Mouse (Mus musculus) CD4-positive, CD25-positive, alpha-beta regulatory T cell, adult 4 months (primary cell): ENCODE data around the gene Hsd17b14. TPM values are rescaled to one million over a fixed set of nuclear protein-coding genes. Genes with fewer than 3 reads are reported as not detected.
A peak's percentile ranks its signal among the peaks of the same experiment; 100 is the strongest.
"Not testable (repeated sequence)": the region's sequence is repeated elsewhere in the genome, so short reads cannot be mapped to it uniquely, and the experiment has no call there.

Experiments
- ATAC-seq: one replicate; pipeline ENCODE4 v1.8.0; 2017
- polyA plus RNA-seq, 2 experiments: library from polyadenylated mRNA; unstranded; fragments of 100-300 nt; shearing (Covaris generic); gene quantifications; one replicate each; pipeline ENCODE4 v1.2.1; 2017

Gene Hsd17b14
- polyA plus RNA-seq: under 1 TPM; 0.77 to 0.81 TPM

GRCm38 (mm10) chr7:45554744-45555143, at the start of gene Hsd17b14:
Gene Hsd17b14, plus strand, starts transcription at chr7:45554893.
- no peak for ATAC-seq

- no peak for ATAC-seq
Observed at GRCm38 (mm10) chr7:45507583-45507982, 47.1 kb upstream of the Hsd17b14 start.

DNA sequence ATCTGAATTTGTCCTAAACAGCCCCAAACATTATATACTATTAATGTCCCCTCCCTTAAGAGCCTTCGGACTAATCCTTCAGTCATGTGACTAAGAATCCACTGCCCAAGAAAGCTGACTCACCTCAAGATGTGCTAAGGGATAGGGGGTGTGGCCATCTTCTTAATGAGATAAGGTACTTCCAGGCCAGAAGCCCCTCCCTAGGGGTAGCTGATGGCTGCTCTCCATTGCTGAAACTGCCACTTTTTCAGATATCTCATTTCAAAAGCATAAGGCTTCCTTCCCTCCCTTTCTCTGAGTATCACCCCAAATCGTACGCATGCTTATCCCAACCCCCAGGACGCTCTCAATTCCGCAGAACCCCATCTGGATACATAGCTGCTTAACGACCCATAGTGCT, 46.1 kb upstream of the Hsd17b14 start:
- ATAC-seq: no peak

- ATAC-seq: peak; percentile 8
Observed at GRCm38 (mm10) chr7:45509181-45509882, 45.4 kb upstream of the Hsd17b14 start.

DNA sequence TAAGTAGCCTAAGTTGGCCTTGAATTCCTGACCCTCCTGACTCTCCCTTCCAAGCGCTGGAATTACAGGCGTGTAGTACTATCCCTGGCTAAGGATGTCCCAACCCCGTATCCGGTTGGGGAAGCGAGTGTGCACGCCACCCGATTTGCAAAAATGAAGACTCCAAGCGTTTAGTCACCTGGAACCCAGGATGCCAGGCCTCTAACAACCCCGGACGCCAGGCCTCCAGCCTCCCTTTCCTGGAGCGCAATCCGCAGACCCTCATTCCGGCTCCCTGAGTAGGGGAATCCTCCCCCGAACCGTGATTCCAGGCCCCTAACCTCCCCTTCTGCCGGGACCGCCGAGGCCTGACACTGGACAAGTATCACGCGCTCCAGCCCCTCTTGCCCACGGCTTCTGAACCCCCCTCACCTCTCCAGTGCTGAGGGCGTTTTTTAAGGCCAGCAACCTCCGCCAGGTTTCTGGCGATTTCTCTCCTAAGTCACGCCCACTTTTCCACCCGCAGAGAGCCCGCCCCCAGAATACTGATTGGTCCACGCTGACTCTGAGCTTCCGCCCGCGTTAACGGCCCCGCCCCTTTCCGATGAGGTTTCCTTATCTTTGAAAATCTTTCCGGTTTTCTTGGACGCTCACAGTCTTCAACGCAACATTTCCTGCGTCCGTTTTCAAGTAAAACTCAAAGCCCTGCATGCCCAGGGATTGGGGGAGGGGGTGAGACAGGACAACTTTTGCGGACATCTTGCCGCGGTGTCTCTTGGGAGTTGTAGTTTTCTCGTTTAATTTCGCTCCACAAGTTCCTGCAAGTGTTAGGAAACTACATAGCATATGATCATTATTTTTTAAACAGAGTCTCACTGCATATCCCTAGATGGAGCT, 44.5 kb upstream of the Hsd17b14 start, which contains the start of gene Nucb1:
Gene Nucb1 (minus strand): TSS at position 495 of the 876 bp plus-strand sequence.
- ATAC-seq: peak; percentile 90

DNA sequence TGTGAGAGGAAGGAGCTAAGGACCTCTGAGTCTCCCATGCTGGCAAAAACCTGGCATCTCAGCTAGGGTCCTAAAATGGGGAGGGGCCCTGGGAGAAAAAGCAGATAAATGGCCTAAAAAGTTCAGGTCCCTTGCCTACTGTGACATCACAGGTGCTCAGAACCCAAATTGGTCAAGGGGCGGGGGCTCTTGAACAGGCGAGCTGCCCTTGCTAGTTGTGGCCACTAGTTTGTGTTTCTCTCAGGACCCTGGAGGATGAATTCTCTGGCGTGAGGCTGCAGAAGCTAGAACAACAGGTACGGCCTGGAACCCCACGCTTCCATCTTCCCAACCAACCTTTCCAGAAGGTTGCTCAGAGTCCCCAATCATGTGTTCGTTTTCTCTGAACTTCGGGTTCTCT, 40.3 kb upstream of the Hsd17b14 start:
- ATAC-seq: no peak

- no peak for ATAC-seq
Observed at GRCm38 (mm10) chr7:45515436-45515835, 39.3 kb upstream of the Hsd17b14 start.

DNA sequence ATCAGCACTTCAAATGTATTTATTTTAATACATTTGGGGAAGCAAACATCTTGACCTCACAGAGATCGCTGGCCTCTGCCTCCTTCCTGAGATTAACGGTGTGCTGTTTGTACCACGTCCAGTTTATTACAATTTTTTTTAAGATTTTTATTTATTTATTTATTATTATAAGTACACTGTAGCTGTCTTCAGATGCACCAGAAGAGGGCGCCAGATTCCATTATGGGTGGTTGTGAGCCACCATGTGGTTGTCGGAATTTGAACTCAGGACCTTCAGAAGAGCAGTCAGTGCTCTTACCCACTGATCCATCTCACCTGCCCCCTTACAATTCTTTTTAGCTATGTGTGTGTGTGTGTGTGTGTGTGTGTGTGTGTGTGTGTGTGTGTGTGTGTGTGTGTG, 37.8 kb upstream of the Hsd17b14 start:
- ATAC-seq: not testable (repeated sequence)

- ATAC-seq: no peak
Observed at GRCm38 (mm10) chr7:45518618-45519017, 36.1 kb upstream of the Hsd17b14 start.

GRCm38 (mm10) chr7:45519345-45520120, 35.2 kb upstream of the Hsd17b14 start:
- no peak for ATAC-seq

DNA sequence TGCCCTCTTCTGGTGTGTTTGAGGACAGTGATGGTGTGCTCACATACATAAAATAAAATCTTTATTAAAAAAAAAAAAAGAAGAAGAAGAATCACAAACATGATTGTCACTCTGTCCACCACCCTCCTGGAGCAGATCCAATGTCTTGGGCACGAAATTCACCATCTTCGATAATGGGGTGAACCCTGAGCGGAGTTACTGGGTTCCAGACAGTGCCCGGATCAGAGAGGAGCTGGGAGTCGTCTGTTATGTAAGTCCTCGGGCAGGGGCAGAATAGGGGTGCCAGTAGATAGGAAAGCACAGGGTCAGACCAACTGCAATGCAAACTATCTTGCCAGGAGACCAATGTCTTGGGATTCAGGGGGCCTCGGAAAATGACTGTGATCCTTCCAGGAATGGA, 34.1 kb upstream of the Hsd17b14 start:
- ATAC-seq: no peak

GRCm38 (mm10) chr7:45521728-45522184, 32.9 kb upstream of the Hsd17b14 start:
- ATAC-seq: peak; percentile 68

GRCm38 (mm10) chr7:45522194-45522752, 32.4 kb upstream of the Hsd17b14 start:
- ATAC-seq: no peak

DNA sequence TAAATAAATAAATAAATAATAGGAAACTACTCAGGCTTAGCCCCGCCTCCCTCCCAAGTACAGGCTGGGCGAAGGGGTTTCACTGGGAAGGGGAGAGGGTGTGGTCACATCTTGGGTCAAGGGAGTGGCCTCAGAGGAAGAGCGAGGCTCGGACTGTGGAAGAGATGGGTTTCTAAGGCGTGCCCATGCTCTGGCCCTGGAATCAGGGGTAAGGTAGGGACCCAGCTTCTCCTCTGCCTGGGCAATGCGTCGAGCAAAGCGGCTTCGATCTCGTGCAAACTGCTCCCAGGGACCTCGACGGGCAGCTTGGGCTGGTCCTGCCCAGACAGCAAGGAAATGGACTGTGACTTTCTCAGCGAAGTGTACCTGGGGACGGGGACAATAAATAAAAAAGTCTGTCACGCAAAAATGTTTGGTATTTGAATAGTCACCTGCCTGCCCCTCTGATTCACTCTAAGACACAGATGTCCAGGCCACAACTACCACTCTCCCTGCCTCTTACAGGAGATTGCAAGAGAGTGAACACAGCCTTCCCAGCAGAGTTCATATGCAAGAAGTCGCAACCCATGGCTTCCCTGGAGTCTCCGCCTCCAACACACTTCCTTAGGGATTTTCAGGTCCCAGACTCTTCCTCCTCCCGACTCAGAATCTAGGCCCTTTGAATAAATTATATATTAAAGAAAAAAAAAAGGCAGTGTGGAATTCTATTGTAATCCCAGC, 31.6 kb upstream of the Hsd17b14 start:
- ATAC-seq: no peak

DNA sequence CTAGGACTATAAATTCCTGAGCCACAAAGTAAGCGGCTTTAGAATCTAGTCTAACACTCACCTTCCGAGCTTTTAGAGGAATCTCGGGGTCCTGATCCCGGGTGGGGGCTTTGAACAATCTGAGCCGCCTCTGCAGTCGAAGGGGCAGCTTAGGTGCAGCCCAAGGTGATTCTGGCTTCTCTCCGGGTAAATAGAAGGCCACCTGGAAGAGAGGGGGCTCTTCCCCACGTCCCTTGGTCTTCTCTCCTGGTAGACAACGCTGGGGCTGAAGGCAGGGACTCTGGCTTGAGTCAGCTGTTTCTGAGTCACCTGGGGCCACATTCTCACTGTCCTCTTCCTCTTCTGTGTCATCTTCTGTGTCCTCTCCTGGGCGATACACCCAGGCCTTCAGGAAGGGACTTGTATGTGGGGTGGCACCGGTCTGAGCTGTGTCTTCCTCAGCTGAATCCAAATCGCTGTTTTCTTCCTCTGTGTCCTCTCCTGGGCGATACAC, 31.0 kb upstream of the Hsd17b14 start:
- ATAC-seq: no peak

- ATAC-seq: no peak
Observed at GRCm38 (mm10) chr7:45524841-45525621, 29.7 kb upstream of the Hsd17b14 start.

DNA sequence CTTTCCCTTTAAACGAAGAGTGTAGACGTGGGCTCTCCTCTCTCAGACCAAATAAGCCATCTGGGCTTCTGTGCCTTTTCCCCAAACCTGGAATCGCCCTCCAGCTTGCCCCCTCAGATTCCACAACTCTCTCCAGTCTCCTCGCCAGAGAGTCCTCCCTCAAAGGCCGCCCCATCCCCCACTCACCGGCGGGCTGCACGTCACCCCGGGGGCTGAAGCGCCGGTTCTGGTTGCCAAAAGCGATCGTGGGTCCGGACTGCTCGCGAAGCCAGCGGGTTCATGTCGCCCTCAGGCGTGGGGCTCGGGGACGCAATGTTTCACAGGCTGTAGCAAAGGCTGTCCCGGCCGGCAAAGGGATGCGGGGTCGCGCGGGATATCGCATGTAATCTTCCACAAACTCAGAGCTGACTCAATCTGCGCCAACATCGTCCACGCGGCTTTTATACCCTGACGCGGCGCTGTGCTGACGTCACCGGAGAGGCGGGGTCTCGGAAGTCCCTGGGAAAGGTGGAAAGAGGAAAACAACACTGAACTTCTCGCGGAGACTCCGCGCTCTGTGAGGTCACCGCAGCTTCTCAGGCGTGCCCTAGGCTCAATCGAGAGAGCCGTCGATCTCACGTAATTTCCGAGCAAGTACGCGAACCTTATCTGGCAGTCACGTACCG, 28.8 kb upstream of the Hsd17b14 start, which contains the start of the genes Ppp1r15a and Plekha4:
Gene Ppp1r15a (minus strand): TSS at position 460 of the 665 bp plus-strand sequence.
Gene Plekha4 (plus strand): TSS at position 522 of the 665 bp plus-strand sequence.
- ATAC-seq: peak; percentile 82

DNA sequence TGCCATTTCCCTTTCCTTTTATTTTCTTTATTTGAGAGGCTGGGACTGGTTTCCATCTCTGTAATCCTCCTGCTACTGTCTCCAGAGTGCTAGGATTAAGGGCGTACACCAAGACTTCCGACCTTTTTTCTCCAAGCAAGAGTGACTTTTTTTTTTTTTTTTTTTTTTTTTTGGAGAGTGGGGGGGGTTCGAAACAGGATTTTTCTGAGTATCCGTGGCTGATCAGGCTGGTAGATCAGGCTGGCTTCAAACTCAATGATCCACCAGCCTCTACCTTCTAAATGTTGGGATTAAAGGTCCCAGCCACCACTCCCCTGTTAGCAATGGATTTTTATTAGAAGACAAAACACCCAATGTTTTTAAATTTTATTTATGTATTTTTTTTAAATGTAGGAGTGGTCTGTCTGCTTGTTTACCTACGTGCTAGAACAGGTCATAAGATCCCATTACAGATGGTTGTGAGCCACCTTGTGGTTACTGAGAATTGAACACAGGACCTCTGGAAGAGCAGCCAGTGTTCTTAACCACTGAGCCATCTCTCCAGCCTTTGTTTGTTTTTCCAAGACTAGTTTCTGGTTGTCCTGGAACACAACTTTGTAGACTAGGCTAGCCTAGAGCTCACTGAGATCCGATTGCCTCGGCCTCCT, 28.1 kb upstream of the Hsd17b14 start:
- ATAC-seq: peak; percentile 5

- not testable (repeated sequence) for ATAC-seq
Observed at GRCm38 (mm10) chr7:45527169-45527568, 27.5 kb upstream of the Hsd17b14 start.
